Mouse (Mus musculus): ENCODE data around the gene Dennd2c.
"Not testable (repeated sequence)": the region's sequence is repeated elsewhere in the genome, so short reads cannot be mapped to it uniquely, and the experiment has no call there.

Dennd2c gene

DNA sequence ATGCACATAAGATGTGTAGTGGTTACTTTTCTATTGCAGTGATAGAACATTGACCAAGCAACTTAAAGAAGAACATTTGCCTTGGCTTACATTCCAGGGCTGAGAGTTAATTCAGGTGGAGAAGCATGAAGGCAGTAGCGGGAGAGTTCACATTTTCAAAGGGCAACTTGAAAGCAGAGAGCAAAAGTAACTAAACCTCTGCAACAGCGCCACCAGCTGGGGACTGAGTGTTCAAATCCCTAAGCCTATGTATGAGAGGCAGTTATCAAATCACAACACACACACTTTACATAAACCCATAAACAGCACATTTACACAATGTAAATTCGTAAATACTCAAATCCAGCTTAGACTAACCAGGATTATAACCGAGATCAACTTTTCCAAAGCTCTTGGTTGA, 67.4 kb downstream of the Dennd2c start:
- in situ Hi-C loops (cut with MboI): no loop called here

DNA sequence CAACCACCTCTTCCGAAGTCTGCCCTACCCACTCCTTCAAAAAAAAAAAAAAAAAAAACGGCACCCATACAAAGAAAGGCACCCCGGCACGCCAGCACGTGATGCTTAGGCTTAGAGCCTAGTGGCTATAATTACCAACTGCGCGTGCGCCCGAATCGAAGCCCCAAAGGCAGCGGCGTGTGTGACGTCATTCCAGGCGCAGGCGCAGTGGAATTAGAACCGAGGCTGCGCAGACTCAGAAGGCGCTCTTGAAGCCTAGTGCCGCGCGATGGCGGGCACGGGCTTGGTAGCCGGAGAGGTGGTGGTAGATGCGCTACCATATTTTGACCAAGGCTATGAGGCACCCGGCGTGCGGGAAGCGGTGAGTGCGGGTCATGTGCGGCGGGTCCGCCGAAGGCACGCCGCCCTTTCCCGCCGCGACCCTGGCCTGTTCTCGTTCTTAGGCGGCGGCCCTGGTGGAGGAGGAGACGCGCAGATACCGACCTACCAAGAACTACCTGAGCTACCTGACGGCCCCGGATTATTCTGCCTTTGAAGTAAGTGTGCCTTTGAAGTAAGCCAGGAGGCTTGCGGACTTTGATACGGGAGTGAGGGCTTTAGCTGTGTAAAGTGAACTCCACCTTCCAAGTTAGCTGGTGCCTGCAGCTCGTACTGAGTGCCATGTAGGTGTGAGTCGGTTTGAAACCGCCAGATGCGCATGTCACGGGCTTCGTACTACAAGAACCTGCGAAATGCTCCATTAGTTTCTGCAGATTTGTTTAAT, 69.3 kb downstream of the Dennd2c start, which contains the start of gene Bcas2:
Gene Bcas2 (plus strand): TSS at position 151 of the 763 bp plus-strand sequence.
- in situ Hi-C loops (cut with MboI): no loop called here

DNA sequence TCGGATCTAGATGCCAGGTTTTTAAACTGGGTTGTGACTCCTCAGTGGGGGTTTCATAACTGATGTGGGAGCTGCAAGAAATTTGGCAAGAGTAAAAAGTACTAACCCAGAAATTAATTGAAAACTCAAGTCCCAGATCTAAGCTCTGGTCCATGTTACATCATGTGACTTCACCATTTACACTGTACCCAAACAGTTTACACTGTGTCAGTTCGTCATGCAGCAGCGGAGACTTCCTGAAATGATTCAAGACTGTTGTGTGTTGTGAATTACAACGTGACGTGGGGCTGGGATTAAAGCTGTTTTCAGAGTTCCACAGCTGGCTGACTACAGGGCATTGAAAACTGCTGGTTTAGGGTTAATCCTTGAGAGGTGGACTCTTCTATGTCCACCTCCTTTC, 70.2 kb downstream of the Dennd2c start:
- in situ Hi-C loops (cut with MboI): no loop called here

DNA sequence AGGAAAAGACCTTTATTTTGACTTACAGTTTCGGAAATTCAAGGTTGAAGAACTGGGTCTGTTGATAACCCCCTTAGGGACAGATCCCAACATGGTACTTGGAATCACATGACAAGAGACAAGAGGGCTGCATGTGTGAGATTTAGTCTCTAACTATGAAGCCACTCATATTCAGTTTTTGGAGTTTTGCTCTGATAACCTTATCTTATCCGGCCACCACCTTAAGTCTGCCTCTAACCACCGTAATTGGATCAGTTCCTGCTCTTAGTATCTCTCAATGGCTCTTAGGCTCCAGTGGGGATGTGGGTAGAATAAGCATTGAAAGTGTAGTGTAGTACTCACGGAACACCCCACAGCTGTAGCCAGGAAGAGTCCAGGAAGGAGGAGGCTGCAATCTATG, 74.3 kb downstream of the Dennd2c start:
- in situ Hi-C loops (cut with MboI): no loop called here

DNA sequence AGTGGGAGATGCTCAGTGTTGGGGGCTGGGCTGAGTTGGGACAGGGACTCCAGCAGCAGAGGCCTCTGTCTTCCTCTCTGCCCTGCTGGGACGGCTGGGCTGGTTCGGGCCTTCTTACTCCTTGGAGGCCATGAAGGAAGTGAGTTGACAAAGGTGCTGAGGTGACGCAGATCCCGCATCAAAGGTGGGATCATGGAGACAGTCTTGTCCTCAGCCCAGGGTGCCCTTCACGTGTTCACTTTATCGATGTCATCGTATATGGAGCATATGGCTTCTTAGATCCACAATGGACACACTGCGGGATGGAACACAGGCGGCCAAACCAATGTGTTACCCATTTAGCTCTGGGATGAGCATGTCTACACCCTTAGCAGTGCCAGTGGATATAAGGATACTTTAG, 77.1 kb downstream of the Dennd2c start:
- in situ Hi-C loops (cut with MboI): no loop called here

DNA sequence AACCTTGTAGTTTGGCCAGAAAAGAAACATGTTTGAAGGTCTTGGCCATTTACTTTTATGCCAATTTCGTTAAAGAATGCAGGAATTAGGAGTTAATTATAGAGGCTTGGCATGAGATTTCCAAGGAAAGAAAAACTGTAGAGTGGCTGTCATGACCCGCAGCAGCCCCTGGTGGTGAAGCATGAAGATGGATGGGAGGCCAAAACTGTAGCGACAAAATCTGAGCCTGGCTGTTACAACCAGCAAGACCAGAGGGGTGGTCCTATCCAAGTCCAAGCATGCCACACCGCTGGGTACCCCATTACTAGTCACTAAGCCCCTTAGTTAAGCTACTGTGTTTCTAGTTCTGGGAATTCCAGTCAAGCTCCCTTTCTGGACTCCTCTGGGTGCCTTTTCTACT, 78.8 kb downstream of the Dennd2c start:
- in situ Hi-C loops (cut with MboI): no loop called here

DNA sequence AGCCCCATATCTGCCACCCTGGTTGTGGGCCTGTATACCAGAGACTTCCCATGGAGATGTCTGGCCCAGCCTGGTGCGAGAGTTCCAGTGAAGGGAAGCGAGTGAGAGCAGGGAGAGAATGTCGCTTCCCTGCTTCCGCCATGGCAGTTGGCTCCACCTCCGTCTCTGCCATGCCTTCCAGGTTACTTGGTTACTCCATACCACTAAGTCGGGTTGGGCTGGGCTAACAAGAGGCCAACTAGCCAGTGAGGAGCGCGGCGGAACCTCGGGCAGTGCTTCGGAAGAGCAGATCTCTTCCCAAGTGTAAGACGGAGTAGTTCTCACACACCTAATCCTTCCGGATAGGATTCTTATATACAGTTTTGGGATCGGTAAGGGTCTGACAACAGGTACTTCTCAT, 80.4 kb downstream of the Dennd2c start:
- in situ Hi-C loops (cut with MboI): no loop called here

DNA sequence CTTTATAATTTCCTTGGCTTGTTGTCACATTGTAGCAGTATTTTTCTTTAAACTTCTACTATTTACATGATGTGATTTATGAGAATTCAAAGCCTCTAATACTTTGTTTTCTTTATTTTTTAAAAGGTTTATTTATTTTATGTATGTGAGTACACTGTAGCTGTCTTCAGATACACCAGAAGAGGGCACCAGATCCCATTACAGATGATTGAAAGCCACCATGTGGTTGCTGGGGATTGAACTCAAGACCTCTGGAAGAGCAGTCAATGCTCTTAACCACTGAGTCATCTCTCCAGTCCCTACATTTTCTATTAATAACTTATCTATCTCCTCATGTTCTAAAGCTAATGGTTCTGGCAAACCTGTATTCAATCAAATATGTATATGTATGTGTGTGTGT, 82.1 kb downstream of the Dennd2c start:
- in situ Hi-C loops (cut with MboI): not testable (repeated sequence)

DNA sequence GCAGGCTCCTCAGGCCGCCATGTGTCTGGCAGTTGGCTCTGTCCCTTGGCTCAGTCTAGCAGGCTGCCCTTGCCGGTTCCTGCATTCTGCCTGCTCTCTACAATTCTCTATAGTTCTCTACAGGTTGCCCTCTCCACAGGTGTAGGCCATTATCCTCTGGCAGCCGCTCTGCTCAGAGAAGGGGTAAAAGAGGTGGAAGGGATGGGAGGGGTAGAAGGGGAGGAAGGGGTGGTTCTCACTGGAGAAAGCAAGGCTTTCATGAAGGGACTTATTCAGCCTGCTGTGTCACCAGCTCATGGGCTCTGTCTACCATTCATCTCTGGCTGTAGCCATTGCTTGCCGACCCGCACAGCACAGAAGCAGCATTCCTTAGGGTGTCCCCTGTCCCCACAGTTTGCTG, 86.0 kb downstream of the Dennd2c start:
- in situ Hi-C loops (cut with MboI): no loop called here

DNA sequence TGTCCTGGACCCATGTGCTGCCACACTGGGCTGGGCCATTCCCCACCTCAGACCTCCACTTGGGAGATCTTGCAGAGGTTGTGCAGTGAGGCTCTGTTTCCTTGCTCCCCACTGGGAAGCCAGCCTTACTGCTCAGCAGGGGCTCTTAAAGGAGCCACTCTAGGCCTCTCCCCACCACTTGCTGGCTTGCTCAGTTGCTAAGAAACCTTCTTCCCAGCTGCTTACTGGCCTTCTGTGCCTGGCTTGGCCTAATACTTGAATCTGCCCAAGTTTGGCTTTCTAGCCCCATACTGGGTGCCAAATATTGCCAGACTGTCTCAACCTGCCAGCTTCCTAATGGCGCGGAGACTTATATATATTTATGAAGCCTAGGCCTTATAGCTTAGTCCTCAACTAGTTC, 86.5 kb downstream of the Dennd2c start:
- in situ Hi-C loops (cut with MboI): no loop called here

DNA sequence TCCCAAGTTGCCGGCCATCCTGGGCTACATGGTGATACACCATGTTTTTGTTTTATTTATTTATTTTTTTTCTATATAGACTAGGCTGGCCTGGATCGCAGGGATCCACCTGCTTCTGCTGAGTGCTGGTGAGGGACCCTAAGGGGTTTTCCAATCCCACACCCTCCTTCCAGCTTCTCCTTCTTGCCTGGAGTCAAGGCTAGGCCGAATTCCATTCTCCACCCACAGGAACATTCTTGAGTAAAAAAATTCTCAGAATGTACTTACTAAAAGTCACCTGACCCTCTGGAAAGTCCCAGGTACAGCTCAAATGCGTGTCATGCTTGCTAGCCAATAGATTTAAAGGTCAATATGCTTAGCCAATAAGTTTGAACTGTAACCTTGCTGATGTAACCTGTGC, 89.8 kb downstream of the Dennd2c start:
- in situ Hi-C loops (cut with MboI): no loop called here

DNA sequence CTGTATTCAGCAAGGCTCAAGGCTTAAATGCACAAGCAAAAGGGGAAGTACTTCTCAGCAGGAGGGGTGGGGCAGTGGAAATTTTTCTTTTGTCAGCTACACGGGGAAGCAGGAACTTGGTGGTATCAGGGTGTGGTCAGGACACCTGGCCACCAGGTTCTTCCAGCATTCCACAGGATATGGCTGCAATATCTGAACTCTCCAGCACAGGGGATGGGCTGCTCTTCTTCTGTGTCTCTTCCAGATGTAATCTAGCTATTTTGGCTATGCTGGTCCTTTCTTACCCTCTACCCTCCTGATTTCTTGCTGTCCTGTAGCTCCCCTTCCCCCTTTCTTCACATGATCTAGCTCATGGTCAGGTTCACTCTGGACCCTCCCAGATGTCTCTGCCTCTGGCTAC, 90.8 kb downstream of the Dennd2c start:
- in situ Hi-C loops (cut with MboI): no loop called here

DNA sequence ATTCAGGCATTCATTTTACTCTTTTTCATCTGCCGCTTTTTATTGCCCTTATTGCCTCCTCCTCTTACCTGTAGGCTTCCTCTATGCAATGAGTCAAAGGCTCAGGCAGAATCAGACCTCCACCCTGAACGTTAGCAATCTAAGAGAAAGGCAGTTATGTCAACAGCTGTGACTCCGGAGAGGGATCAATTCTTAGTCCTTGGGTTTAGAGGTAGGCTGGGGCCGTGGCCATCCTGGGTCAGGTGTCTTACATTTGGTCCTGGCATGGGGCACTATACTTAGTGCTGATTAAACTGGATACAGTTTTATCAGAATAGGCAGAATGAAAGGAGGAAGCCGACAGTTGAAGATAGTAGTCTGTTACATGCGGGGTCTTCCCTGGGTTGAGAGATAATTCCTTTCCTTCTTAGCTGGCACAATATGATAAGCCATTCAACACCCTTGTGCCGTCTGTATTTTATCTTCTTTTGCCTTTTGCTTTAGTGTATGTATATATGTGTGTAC, 94.0 kb downstream of the Dennd2c start:
- in situ Hi-C loops (cut with MboI): no loop called here

DNA sequence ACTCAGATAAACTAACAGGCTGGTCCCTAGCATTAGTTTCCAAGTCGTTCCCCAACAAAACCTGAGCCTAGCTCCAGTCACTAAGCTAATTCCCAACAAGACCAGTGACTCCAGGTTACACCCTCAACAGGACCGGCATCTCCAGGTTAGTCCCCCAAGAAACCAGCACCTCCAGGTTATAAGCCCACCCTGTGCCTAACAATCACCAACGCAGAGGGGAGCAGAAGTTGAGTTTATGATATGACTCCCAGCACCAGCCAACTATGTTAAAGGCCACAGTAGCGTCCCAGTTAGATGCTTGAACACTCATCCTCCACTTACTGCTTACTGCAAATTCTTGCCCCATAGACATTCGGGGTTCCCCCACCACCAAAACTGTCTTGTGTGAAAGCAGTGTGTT, 97.0 kb downstream of the Dennd2c start:
- in situ Hi-C loops (cut with MboI): no loop called here

DNA sequence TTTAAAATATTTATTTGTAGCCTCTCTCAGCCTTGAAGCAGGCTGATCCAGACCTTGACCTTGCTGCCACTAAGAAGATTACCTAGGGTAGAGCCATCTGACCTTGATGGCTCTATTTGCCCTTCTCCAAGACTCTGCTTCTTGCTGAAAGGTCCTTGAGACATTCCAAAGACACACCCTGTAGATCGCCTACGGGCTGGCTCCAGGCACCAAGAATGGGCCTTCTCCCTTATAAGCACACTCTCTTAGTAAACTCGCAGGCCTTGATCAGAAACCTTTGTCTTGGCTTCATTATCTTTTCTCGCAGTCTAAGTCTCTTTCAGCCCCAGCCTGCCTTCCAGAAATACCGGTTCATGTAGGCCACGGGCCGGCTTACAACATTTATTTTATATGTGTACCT, 98.7 kb downstream of the Dennd2c start:
- in situ Hi-C loops (cut with MboI): not testable (repeated sequence)

DNA sequence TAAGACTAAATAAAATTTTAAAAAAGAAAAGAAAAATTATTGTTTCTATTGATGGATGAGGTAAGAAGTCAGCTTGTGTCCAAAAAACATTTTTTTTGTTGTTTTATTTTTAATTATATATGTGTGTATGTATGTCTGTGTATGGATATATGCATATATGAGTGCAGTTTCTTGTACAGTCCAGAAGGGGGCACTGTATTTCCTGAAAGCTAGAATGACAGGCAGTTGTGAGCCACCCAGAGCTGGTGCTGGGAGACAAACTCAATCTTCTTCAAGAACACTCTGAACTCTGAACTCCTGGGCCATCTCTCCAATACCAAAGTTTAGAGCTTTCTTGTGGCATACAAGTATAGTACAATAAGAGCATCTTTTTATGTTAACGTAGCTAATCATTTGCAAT, 101.2 kb downstream of the Dennd2c start:
- in situ Hi-C loops (cut with MboI): no loop called here

DNA sequence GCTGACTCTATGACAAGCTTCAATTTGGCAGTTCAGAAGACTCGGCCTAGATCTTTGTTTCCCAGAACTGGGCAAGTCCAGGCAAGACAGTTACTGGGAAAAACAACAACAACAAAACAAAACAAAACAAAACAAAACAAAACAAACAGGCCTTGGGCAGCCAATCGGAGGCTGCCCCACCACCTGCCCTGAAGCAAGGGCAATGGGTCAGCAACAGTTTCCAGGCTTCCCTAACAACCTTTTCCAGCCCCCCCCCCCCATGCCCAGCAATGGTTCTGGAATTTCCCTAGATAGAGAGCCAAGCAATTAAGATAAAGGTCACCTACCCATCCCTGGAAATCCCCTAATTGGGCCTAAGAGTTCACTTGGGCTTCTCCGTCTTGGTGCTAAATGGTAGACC, 102.0 kb downstream of the Dennd2c start:
- in situ Hi-C loops (cut with MboI): no loop called here

DNA sequence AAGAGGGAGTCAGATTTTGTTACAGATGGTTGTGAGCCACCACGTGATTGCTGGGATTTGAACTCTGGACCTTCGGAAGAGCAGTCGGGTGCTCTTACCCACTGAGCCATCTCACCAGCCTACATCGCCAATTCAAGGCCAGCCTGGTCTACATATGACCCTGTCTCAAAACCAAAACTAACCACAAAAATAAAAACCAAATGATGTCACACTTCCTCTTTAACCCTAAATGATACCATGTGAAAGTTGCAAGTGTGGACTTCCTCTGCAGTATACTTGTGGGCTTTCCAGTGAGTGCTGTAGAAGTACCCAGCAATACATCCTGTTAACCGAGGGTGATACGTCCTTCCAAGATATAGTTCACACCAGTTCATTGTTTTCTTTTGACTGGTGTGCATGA, 104.0 kb downstream of the Dennd2c start:
- in situ Hi-C loops (cut with MboI): no loop called here

DNA sequence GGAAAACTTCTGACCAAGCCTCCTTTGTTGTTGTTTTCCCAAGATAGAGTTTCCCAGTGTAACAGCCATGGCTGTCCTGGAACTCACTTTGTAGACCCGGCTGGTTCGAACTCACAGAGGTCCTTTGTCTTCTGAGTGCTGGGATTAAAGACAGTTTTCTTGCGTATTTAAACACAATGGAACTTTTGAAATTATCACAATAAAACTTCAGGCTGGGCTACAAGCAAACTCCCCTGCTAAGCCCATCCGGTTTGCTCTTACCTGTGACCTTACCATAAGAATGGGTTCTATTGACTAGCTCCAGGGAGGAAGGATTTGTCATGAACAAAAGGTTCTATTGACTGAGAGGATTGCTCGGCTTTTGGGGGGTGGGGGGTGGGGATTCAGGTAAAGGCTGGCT, 105.3 kb downstream of the Dennd2c start:
- in situ Hi-C loops (cut with MboI): no loop called here

DNA sequence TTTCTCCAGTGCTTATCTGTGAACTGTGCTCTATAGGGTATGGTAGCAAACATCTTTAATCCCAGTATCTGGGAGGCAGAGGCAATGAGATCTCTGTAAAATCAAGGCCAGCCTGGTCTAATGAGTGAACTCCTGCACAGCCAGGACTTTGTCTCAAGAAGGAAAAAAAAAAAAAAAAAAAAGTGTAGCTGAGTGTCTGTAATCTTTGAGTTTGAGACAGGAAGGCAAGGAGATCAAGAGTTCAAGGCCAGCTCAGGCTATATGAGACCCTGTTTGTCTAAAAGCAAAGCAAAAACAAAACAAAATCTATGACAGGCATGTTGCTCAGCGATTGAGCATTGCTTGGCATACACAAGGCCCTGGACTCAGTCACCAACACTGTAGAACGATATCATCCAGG, 105.8 kb downstream of the Dennd2c start:
- in situ Hi-C loops (cut with MboI): no loop called here

DNA sequence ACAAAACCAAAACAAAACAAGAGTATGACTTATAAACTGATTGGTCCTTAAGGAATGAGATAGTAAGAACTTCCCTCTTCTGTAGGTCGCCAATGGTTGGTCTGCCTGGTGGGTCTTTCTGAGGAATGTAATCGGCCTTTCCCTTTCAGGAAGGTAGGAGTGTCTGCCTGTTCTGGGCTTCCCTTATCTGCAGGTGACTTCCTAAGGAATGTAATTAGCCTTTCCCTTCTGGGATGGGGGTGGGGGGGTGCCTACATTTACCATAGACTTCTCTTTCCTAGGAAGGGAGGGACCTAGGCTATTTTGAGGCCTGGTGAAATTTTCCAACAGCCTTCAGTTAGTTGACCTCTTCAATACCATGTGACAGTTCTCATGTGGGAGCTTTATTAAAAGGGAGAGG, 108.7 kb downstream of the Dennd2c start:
- in situ Hi-C loops (cut with MboI): no loop called here

DNA sequence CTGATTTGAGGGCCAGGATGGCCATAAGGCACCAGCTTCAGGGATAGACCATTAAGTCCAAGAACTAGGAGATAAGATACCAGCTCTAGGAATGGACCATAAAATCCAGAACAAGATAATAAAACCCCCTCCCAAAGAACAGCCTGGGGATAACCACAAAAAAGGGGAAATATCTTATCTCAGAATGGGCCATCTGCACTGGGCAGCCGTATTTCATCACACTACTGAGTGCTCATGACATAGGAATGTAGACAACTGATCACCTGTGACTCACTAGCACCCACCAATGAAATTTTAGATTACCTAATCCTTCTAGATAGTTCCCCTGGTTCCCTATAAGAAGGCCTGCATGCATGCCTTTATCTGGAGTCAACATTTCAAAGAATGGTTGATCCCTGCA, 109.7 kb downstream of the Dennd2c start:
- in situ Hi-C loops (cut with MboI): no loop called here

DNA sequence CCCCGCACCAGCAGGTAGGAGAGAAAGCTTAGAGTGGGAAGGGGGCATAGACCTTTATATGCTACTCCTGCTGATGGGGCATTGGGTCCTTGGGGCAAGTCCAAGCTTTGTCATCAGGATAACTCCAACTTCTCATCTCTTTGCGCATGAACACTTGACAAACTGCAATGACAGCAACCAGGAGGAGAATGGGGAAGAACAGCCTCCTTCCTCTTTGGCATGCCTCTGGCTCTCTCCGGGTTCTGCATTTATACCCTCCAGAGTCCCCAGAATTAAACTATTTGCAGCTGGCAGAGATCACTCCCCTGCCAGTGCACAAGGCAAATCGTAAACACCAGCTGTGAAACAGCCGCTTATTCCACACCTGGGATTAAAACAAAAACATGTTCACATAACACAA, 111.1 kb downstream of the Dennd2c start:
- in situ Hi-C loops (cut with MboI): no loop called here
